Mouse (Mus musculus) right cerebral cortex, postnatal 10 days (tissue): Measurements from ENCODE around the gene Setdb1.

Experiments
- DNase-seq, 2 experiments: peaks; one replicate each; pipeline ENCODE4 v3.0.0; 2021; ENCODE audit warnings: low spot score in 2 of 2

Gene Setdb1

GRCm38 (mm10) chr3:95319110-95319509 is 37.9 kb downstream of the Setdb1 start:
- no peak for DNase-seq

GRCm38 (mm10) chr3:95318548-95318947 is 38.5 kb downstream of the Setdb1 start:
- no peak for DNase-seq

DNA sequence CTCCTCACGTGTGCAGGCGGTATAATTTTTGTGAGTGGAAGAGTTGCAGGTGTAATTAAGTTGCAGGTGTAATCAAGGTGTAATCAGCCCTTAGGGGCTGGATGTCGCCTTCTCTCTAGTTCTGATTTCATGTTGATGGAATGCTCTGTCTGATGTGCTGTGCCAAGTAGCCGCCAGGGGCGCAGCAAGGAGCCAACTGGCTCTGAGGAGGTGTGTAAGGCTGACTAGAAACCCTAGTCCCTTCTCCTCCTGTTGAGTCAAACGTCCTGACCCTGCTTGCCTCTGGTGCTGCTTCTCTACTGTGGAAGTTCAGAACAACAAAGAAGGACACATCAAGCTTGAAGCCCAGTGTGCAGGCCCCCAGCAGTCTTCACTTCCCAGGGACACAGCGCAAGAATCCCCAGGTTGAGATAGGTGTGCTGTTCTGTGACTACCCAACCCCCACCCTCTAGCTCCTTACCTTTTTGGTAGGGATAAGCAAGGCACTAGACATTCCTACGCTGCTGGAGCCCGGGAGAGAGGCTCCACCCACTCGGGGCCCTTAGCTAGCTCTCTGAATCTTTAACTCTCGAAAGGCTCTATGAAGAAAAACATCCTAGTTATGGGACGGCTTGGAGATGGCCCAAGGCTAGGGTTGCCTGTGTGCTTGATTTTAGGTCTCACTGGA is 39.5 kb downstream of the Setdb1 start:
- DNase-seq: peak; percentile 70 to 79

GRCm38 (mm10) chr3:95315844-95316550 is 41.0 kb downstream of the Setdb1 start:
- no peak for DNase-seq

GRCm38 (mm10) chr3:95315094-95315843 is 41.7 kb downstream of the Setdb1 start:
- peak; percentile 82 to 86 for DNase-seq

- DNase-seq: peak; percentile 33 to 40
These were observed 42.4 kb downstream of the Setdb1 start, which contains the start of gene Cers2 for GRCm38 (mm10) chr3:95314486-95315093. Gene Cers2 (plus strand): TSS chr3:95314791.

DNA sequence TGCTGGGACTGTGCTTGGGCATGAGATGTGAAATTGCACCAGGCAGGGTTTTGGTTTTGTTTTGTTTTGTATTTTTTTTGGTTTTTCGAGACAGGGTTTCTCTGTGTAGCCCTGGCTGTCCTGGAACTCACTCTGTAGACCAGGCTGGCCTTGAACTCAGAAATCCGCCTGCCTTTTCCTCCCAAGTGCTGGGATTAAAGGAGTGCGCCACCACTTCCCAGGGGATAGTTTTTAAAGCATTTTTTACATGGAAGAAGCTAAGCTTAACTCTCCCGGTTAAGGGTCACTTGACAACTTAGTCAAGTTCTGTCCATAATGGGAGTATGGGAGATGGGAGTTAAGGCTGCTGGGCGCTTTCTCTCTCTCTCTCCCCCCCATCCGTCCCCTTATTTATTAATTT is 42.9 kb downstream of the Setdb1 start:
- no peak for DNase-seq

DNA sequence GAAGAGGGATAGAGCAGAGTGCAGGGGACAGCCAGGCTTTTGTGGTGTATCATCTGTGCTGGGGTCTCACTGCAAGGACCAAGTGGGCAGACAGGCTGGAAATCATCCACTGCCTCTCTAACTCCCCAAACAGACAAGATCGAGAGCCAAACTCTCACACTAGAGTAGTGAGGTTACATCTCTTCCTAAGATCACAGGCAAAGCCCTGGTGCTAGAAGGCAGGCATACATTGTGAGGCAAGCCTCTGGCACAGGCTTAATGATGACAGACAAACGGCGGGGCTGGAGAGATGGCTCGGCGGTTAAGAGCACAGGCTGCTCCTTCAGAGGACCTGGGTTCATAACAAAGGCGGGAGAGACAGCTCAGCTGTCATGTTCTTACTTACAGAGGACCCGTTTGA is 43.5 kb downstream of the Setdb1 start:
- no peak for DNase-seq

GRCm38 (mm10) chr3:95312623-95313022 is 44.4 kb downstream of the Setdb1 start:
- no peak for DNase-seq

DNA sequence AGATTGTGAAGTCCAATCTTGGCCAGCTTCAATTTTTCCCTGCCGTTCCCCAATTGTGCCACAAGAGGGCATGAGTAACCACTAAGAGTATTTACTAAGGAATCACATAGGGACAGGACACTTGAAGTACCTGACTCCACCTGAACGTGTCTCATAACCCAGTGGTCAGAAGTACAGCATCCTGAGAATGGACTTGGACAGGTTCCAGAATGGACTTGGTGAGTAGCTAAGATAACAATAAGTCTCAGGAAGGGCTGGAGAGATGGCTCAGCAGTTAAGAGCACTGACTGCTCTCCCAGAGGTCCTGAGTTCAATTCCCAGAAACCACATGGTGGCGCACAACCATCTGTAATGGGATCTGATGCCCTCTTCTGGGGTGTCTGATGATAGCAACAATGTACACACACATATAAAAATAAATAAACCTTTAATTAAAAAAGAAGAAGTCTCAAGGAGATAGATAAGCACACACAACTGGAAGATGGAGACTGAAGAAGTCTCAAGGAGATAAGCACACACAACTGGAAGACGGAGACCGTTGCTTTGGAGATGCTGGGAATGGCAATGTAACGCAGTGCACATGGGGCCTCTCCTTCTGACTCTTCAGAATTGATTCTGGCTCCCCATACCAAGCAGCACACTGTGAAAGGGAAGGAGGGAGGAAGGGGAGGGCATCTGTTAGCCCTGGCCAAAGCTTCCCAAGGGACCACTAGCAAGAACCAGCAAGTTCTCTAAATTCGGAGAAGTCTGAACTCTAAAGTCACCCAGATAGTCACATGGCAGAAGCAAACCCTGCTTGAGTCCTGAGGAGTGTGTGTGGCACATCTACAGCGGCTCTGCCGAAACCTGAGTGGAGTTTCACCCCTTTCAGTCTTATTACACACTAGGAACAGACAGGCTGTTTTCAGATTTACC is 45.8 kb downstream of the Setdb1 start:
- peak; percentile 65 to 72 for DNase-seq

DNA sequence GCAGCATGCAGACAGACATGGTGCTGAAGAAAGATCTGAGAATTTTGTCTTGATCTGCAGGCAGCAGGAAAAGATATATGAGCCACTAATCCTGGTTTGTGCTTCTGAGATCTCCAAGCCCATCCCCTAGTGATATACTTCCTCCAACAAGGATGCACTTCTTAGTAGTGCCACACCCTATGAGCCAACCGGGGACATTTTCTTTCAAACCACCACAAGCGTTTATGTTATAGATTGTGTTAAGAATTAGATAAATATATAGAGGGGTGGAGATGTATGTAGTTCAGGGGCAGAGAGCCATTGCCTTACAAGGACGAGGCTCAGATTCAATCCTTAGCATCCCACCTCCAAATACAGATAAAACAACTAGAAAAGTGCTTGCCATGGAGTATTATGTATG is 46.5 kb downstream of the Setdb1 start:
- no peak for DNase-seq

- DNase-seq: no peak
These were observed 49.9 kb downstream of the Setdb1 start, which contains the start of gene Anxa9 for GRCm38 (mm10) chr3:95307100-95307499. Gene Anxa9 (minus strand): TSS chr3:95307176.

DNA sequence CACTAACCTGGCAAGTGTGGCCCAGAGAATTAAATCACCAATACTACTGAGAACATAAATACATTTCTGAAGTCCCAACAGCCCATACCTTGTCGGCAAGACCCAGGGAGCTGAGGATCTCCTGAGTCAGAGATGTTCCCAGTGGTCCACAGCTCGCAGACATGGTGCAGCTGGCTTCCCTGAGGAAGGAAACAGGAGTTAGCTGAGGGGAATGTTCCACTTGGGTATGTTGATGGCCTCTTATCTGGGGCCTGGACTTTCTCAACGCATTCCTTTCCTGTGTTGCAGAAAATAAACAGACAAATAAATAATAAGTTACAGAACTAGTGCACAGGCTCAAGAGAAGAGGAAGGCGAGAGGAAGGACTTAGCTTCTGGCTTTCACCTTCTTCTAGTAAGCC is 50.8 kb downstream of the Setdb1 start:
- no peak for DNase-seq

GRCm38 (mm10) chr3:95301204-95301796 is 55.7 kb downstream of the Setdb1 start:
- no peak for DNase-seq

GRCm38 (mm10) chr3:95298018-95298417 is 59.0 kb downstream of the Setdb1 start:
- no peak for DNase-seq

GRCm38 (mm10) chr3:95296103-95296469 is 60.9 kb downstream of the Setdb1 start:
- DNase-seq: no peak

DNA sequence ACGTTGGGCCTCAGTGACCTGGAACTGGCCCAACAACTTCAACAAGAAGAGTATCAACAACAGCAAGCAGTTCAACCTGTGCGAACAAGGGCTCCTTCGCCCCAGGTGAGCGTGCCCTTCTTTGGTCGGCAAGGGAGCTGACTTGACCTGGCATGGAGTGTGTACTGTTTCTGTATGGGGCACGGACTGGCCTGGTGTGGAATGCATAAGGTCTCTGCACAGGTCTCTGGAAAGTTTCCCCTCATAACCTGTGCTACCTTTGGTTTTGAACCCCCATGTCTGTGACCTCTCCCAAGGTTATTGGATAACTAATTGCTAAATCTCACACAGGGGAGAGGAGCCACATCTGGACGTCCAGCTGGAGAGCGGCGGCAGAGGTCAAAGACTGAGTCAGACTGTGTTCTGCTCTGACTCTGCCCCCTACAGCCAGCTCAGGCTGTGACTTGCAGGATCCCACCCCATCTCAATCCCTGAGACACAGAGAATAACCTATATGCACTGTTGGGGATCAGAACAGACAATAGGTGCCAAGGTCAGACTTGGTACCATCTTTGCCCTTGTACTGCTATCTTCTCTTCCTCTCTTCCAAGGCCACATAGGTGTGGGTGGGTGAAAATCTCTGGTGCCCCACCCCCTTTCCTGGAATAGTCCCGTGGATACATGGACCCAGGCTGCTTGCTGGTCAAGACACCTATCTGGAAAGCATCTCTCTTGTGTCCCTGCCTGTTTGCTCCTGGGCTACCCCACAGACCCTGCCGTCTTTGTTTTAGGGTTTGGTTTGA is 61.5 kb downstream of the Setdb1 start:
- DNase-seq: no peak

GRCm38 (mm10) chr3:95294718-95295117 is 62.3 kb downstream of the Setdb1 start:
- no peak for DNase-seq

- DNase-seq: no peak
These were observed 62.7 kb downstream of the Setdb1 start for GRCm38 (mm10) chr3:95294316-95294715.

GRCm38 (mm10) chr3:95293537-95293936 is 63.5 kb downstream of the Setdb1 start:
- DNase-seq: no peak
